Mouse (Mus musculus): ENCODE data around the gene Scn8a. TPM values are rescaled to one million over a fixed set of nuclear protein-coding genes. Genes with fewer than 3 reads are reported as not detected.
A peak's percentile ranks its signal among the peaks of the same experiment; 100 is the strongest.

Gene Scn8a
- polyA plus RNA-seq, 1 experiment = not detected

GRCm38 (mm10) chr15:101065069-101065468, 195.4 kb downstream of the Scn8a start:
- H3K36me3 ChIP-seq (ENCODE audit: control insufficient read depth, insufficient read depth) = no peaks in the 10 kb centered on the region
- H3K4me2 ChIP-seq (ENCODE audit: low read depth) = no peak overlapping the region
- no peak overlapping the region for H3K4me3 ChIP-seq
- H3K79me2 ChIP-seq (ENCODE audit: control insufficient read depth, insufficient read depth) = no peaks in the 10 kb centered on the region
- TF ChIP-seq MYOG (IDR thresholded peaks at IDR 0.05; ENCODE audit: control insufficient read depth in 1 of 3, insufficient read depth in 1 of 3, insufficient read length in 2 of 3, low read depth in 2 of 3) (no peak), POLR2A (IDR thresholded peaks at IDR 0.05; ENCODE audit: insufficient read length, low read depth) (no peak), SRF (IDR thresholded peaks at IDR 0.05; ENCODE audit: control insufficient read depth, insufficient read length, low read depth) (no peak), TCF12 (IDR thresholded peaks at IDR 0.05; ENCODE audit: insufficient read depth, poor library complexity, severe bottlenecking) (no peak), POLR2AphosphoS2 (IDR thresholded peaks at IDR 0.05; ENCODE audit: insufficient read length, low read depth) (no peak), USF1 (IDR thresholded peaks at IDR 0.05; ENCODE audit: low read depth) (no peak), REST (IDR thresholded peaks at IDR 0.05; ENCODE audit: insufficient read depth, insufficient read length) (no peak), TCF3 (IDR thresholded peaks at IDR 0.05; ENCODE audit: insufficient read length, low read depth) (no peak), E2F4 (IDR thresholded peaks at IDR 0.05; ENCODE audit: insufficient read depth) (no peak), CEBPB (IDR thresholded peaks at IDR 0.05; ENCODE audit: insufficient read depth, poor library complexity, severe bottlenecking) (no peak), MAX (IDR thresholded peaks at IDR 0.05; ENCODE audit: low read depth) (no peak), MYOD1 (IDR thresholded peaks at IDR 0.05; ENCODE audit: control insufficient read depth in 1 of 3, insufficient read length in 2 of 3, low read depth in 2 of 3) (no peak)
- H3ac ChIP-seq (ENCODE audit: control insufficient read depth, insufficient read length) = no peak overlapping the region
- peaks cover 68% of the 10 kb centered on the region for H3K27me3 ChIP-seq (ENCODE audit: control insufficient read depth, insufficient read depth, insufficient read length)

DNA sequence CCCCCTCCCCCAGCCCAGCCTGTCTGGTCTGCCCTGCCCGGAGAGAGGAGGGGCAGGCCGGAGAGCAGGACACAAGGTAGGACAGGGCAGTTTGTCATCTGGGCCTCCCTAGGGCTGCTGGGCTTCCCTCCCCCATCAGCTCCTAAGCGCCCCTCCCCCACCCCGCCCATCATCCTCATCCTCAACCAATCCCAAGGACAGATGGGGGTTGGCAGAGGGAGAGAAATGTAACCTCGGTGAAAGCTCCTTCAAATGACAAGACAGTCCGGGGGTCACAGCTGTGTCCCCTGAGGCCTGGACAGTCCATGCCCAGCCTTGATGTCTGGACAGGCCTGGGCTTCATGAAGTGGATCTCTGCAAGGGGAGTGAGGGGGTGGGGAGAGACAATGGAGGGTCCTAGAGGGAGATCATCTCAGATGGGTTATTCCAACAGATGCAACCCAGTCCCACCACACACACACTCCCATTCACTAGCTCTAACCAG, 196.7 kb downstream of the Scn8a start:
- Histone ChIP-seq H3ac (ENCODE audit: control insufficient read depth, insufficient read length) (no peak overlapping the region), H3K79me2 (ENCODE audit: control insufficient read depth, insufficient read depth) (no peaks in the 10 kb centered on the region), H3K27me3 (ENCODE audit: control insufficient read depth, insufficient read depth, insufficient read length) (peaks cover 71% of the 10 kb centered on the region), H3K36me3 (ENCODE audit: control insufficient read depth, insufficient read depth) (no peaks in the 10 kb centered on the region), H3K4me2 (ENCODE audit: low read depth) (no peak overlapping the region), H3K4me3 (no peak overlapping the region)
- TF ChIP-seq CEBPB (IDR thresholded peaks at IDR 0.05; ENCODE audit: insufficient read depth, poor library complexity, severe bottlenecking) (no peak), POLR2AphosphoS2 (IDR thresholded peaks at IDR 0.05; ENCODE audit: insufficient read length, low read depth) (no peak), MAX (IDR thresholded peaks at IDR 0.05; ENCODE audit: low read depth) (no peak), MYOD1 (IDR thresholded peaks at IDR 0.05; ENCODE audit: control insufficient read depth in 1 of 3, insufficient read length in 2 of 3, low read depth in 2 of 3) (no peak), TCF3 (IDR thresholded peaks at IDR 0.05; ENCODE audit: insufficient read length, low read depth) (no peak), E2F4 (IDR thresholded peaks at IDR 0.05; ENCODE audit: insufficient read depth) (no peak), MYOG (IDR thresholded peaks at IDR 0.05; ENCODE audit: control insufficient read depth in 1 of 3, insufficient read depth in 1 of 3, insufficient read length in 2 of 3, low read depth in 2 of 3) (no peak), SRF (IDR thresholded peaks at IDR 0.05; ENCODE audit: control insufficient read depth, insufficient read length, low read depth) (no peak), REST (IDR thresholded peaks at IDR 0.05; ENCODE audit: insufficient read depth, insufficient read length) (no peak), USF1 (IDR thresholded peaks at IDR 0.05; ENCODE audit: low read depth) (no peak), POLR2A (IDR thresholded peaks at IDR 0.05; ENCODE audit: insufficient read length, low read depth) (no peak), TCF12 (IDR thresholded peaks at IDR 0.05; ENCODE audit: insufficient read depth, poor library complexity, severe bottlenecking) (no peak)

GRCm38 (mm10) chr15:101066920-101067696, 197.4 kb downstream of the Scn8a start:
- Histone ChIP-seq H3ac (ENCODE audit: control insufficient read depth, insufficient read length) (no peak overlapping the region), H3K27me3 (ENCODE audit: control insufficient read depth, insufficient read depth, insufficient read length) (peaks cover 66% of the 10 kb centered on the region), H3K79me2 (ENCODE audit: control insufficient read depth, insufficient read depth) (no peaks in the 10 kb centered on the region), H3K36me3 (ENCODE audit: control insufficient read depth, insufficient read depth) (no peaks in the 10 kb centered on the region), H3K4me3 (no peak overlapping the region), H3K4me2 (ENCODE audit: low read depth) (no peak overlapping the region)
- TF ChIP-seq TCF12 (IDR thresholded peaks at IDR 0.05; ENCODE audit: insufficient read depth, poor library complexity, severe bottlenecking) (no peak), MYOG (IDR thresholded peaks at IDR 0.05; ENCODE audit: control insufficient read depth in 1 of 3, insufficient read depth in 1 of 3, insufficient read length in 2 of 3, low read depth in 2 of 3) (no peak), POLR2AphosphoS2 (IDR thresholded peaks at IDR 0.05; ENCODE audit: insufficient read length, low read depth) (no peak), MAX (IDR thresholded peaks at IDR 0.05; ENCODE audit: low read depth) (no peak), CEBPB (IDR thresholded peaks at IDR 0.05; ENCODE audit: insufficient read depth, poor library complexity, severe bottlenecking) (no peak), SRF (IDR thresholded peaks at IDR 0.05; ENCODE audit: control insufficient read depth, insufficient read length, low read depth) (no peak), E2F4 (IDR thresholded peaks at IDR 0.05; ENCODE audit: insufficient read depth) (no peak), MYOD1 (IDR thresholded peaks at IDR 0.05; ENCODE audit: control insufficient read depth in 1 of 3, insufficient read length in 2 of 3, low read depth in 2 of 3) (no peak), USF1 (IDR thresholded peaks at IDR 0.05; ENCODE audit: low read depth) (no peak), REST (IDR thresholded peaks at IDR 0.05; ENCODE audit: insufficient read depth, insufficient read length) (no peak), POLR2A (IDR thresholded peaks at IDR 0.05; ENCODE audit: insufficient read length, low read depth) (no peak), TCF3 (IDR thresholded peaks at IDR 0.05; ENCODE audit: insufficient read length, low read depth) (no peak)

- no peaks in the 10 kb centered on the region for H3K79me2 ChIP-seq (ENCODE audit: control insufficient read depth, insufficient read depth)
Observed at GRCm38 (mm10) chr15:101068029-101068428, 198.4 kb downstream of the Scn8a start.

More at GRCm38 (mm10) chr15:101068029-101068428, 198.4 kb downstream of the Scn8a start:
- no peak overlapping the region for H3K4me3 ChIP-seq
- peaks cover 66% of the 10 kb centered on the region for H3K27me3 ChIP-seq (ENCODE audit: control insufficient read depth, insufficient read depth, insufficient read length)
- no peak for TF ChIP-seq USF1 (IDR thresholded peaks at IDR 0.05; ENCODE audit: low read depth)
- TF ChIP-seq MYOD1 (IDR thresholded peaks at IDR 0.05; ENCODE audit: control insufficient read depth in 1 of 3, insufficient read length in 2 of 3, low read depth in 2 of 3) = peak in 1 of 3 experiments; percentile 19
- peak in 1 of 3 experiments; percentile 8 for TF ChIP-seq MYOG (IDR thresholded peaks at IDR 0.05; ENCODE audit: control insufficient read depth in 1 of 3, insufficient read depth in 1 of 3, insufficient read length in 2 of 3, low read depth in 2 of 3)
- TF ChIP-seq E2F4 (IDR thresholded peaks at IDR 0.05; ENCODE audit: insufficient read depth) = no peak
- no peaks in the 10 kb centered on the region for H3K36me3 ChIP-seq (ENCODE audit: control insufficient read depth, insufficient read depth)
- H3ac ChIP-seq (ENCODE audit: control insufficient read depth, insufficient read length) = no peak overlapping the region
- H3K4me2 ChIP-seq (ENCODE audit: low read depth) = no peak overlapping the region
